15 mouse cellular contexts compared by ENCODE assay signal in the genomic region with DNA sequence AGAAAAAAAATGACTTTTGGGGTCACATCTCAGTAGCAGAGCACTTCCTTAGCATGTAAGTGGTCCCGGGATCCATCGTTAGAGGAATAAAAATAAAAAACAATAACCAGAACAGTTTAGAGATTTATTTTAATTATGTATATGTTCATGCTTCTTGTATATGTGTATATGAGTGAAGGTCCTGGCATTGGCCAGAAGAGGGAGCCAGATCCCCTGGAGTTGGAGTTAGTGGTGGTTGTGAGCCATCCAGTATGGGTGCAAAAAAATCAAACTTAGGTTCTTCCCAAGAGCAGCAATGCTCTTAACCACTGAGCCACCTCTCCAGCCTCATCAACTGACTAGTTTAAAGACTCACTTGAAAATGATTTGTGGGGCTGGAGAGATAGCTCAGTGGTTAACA. TPM values are rescaled to one million over a fixed set of nuclear protein-coding genes. Genes with fewer than 3 reads are reported as not detected.
DNase-seq lines count a peak whose midpoint lies in the region; ATAC-seq and TF ChIP-seq lines count a peak whose summit lies in the region.
"Had no signal": no experiment of that assay in that cellular context is flagged by ENCODE, and none has a peak within 500 bp of the region (broad histone marks: within the 10 kb centered on the region; RNA-seq: fewer than 3 reads in every experiment).

No protein-coding gene starts in this region.

- H3K9ac ChIP-seq in kidney, embryonic 14.5 days (ENCODE audit: low read depth, low read length): no peak overlapping the region
- no peak overlapping the region for H3K9ac ChIP-seq in ES-Bruce4 (ENCODE audit: low read depth, poor library complexity, severe bottlenecking)
- H3K9ac ChIP-seq in forebrain, embryonic 16.5 days (replicated peaks; ENCODE audit: low read depth, low read length): no peak overlapping the region
- H3K9ac ChIP-seq: liver, embryonic 15.5 days; neural tube, embryonic 13.5 days had no signal

- H3K36me3 ChIP-seq in kidney, embryonic 14.5 days (ENCODE audit: control insufficient read depth, insufficient read depth, low read length): no peaks in the 10 kb centered on the region
- no peaks in the 10 kb centered on the region for H3K36me3 ChIP-seq in ES-Bruce4 (ENCODE audit: control insufficient read depth, insufficient read depth, low read length, poor library complexity, severe bottlenecking)
- no peaks in the 10 kb centered on the region for H3K36me3 ChIP-seq in thymus, adult 2 months (ENCODE audit: control insufficient read depth, insufficient read depth, low read length)
- H3K36me3 ChIP-seq in forebrain, embryonic 16.5 days (ENCODE audit: control insufficient read depth, insufficient read depth): no peaks in the 10 kb centered on the region
- H3K36me3 ChIP-seq: liver, embryonic 15.5 days; midbrain, embryonic 10.5 days; neural tube, embryonic 13.5 days had no signal

- peak; percentile 75 for TF ChIP-seq CTCF in ES-Bruce4 (IDR thresholded peaks at IDR 0.05; ENCODE audit: low read depth, low read length)
- no peak for TF ChIP-seq CTCF in thymus, adult 2 months (IDR thresholded peaks at IDR 0.05; ENCODE audit: borderline replicate concordance, control insufficient read depth, extremely low read depth, insufficient read depth, low read length, poor library complexity)

- no peak overlapping the region for H3K4me2 ChIP-seq in kidney, embryonic 14.5 days (replicated peaks; ENCODE audit: low read depth, low read length)
- no peak overlapping the region for H3K4me2 ChIP-seq in forebrain, embryonic 16.5 days (ENCODE audit: low read length)
- H3K4me2 ChIP-seq: heart, embryonic 11.5 days; liver, embryonic 15.5 days; neural tube, embryonic 13.5 days had no signal

- no peak overlapping the region for H3K27ac ChIP-seq in kidney, embryonic 14.5 days (ENCODE audit: low read depth, low read length)
- H3K27ac ChIP-seq in ES-Bruce4 (ENCODE audit: insufficient read depth, low read length): no peak overlapping the region
- H3K27ac ChIP-seq in thymus, adult 2 months (ENCODE audit: control insufficient read depth, insufficient read depth, low read length): no peak overlapping the region
- no peak overlapping the region for H3K27ac ChIP-seq in forebrain, embryonic 16.5 days (ENCODE audit: low read length)
- H3K27ac ChIP-seq: liver, embryonic 15.5 days; midbrain, embryonic 10.5 days; neural tube, embryonic 13.5 days had no signal

- H3K4me1 ChIP-seq in kidney, embryonic 14.5 days (ENCODE audit: control insufficient read depth, insufficient read depth, low read length): no peaks in the 10 kb centered on the region
- H3K4me1 ChIP-seq in ES-Bruce4 (ENCODE audit: control insufficient read depth, insufficient read depth, low read length): peaks cover 2% of the 10 kb centered on the region
- no peaks in the 10 kb centered on the region for H3K4me1 ChIP-seq in thymus, adult 2 months (replicated peaks; ENCODE audit: control insufficient read depth, insufficient read depth, low read length)
- no peaks in the 10 kb centered on the region for H3K4me1 ChIP-seq in forebrain, embryonic 16.5 days (replicated peaks; ENCODE audit: control insufficient read depth, insufficient read depth, low read length)
- H3K4me1 ChIP-seq: liver, embryonic 15.5 days; midbrain, embryonic 10.5 days; neural tube, embryonic 13.5 days had no signal

- no peak overlapping the region for H3K4me3 ChIP-seq in kidney, embryonic 14.5 days (ENCODE audit: low read length)
- H3K4me3 ChIP-seq in ES-Bruce4 (ENCODE audit: low read depth, low read length): no peak overlapping the region
- no peak overlapping the region for H3K4me3 ChIP-seq in thymus, adult 2 months (ENCODE audit: control insufficient read depth, insufficient read depth, low read length)
- no peak overlapping the region for H3K4me3 ChIP-seq in forebrain, embryonic 16.5 days (replicated peaks; ENCODE audit: low read length)
- H3K4me3 ChIP-seq: liver, embryonic 15.5 days; midbrain, embryonic 10.5 days; neural tube, embryonic 13.5 days had no signal

- ATAC-seq in kidney, embryonic 14.5 days (ENCODE audit: low FRiP score, low TSS enrichment): no peak
- ATAC-seq in forebrain, embryonic 16.5 days: no peak
- ATAC-seq: activated CD4-positive, CD25-positive, alpha-beta regulatory T cell, adult 4 months had no signal

- H3K9me3 ChIP-seq in kidney, embryonic 14.5 days (ENCODE audit: control insufficient read depth, low read length): no peaks in the 10 kb centered on the region
- no peaks in the 10 kb centered on the region for H3K9me3 ChIP-seq in ES-Bruce4 (replicated peaks; ENCODE audit: control insufficient read depth, insufficient read depth, low read length, poor library complexity, severe bottlenecking)
- H3K9me3 ChIP-seq in forebrain, embryonic 16.5 days (ENCODE audit: control insufficient read depth, low read length): no peaks in the 10 kb centered on the region
- H3K9me3 ChIP-seq: liver, embryonic 15.5 days; neural tube, embryonic 13.5 days had no signal

- 86% methylated on average over 2 of the region's 2 CpGs for WGBS in kidney, embryonic 14.5 days
- WGBS in thymus, adult 2 months: 96% methylated on average over 2 of the region's 2 CpGs
- 95% methylated on average over 2 of the region's 2 CpGs for WGBS in forebrain, embryonic 16.5 days

- DNase-seq in adrenal gland, postnatal 14 days: peak; percentile 44
- no peak for DNase-seq in adrenal gland, postnatal 25 days
- peak; percentile 21 to 57 for DNase-seq in kidney, postnatal 36 days
- DNase-seq in lung, postnatal 10 days: peak; percentile 24
- DNase-seq in thymus, adult 2 months: no peak
- DNase-seq: retina, postnatal 1 day; thymus, adult 18-20 months had no signal

- H3K27me3 ChIP-seq in kidney, embryonic 14.5 days (ENCODE audit: control insufficient read depth, insufficient read depth, low read length): no peaks in the 10 kb centered on the region
- no peaks in the 10 kb centered on the region for H3K27me3 ChIP-seq in ES-Bruce4 (ENCODE audit: control insufficient read depth, insufficient read depth, low read length, poor library complexity, severe bottlenecking)
- H3K27me3 ChIP-seq in thymus, adult 2 months (ENCODE audit: control insufficient read depth, insufficient read depth, low read length): no peaks in the 10 kb centered on the region
- no peaks in the 10 kb centered on the region for H3K27me3 ChIP-seq in forebrain, embryonic 16.5 days (replicated peaks; ENCODE audit: control insufficient read depth, insufficient read depth, low read length)
- H3K27me3 ChIP-seq: liver, embryonic 15.5 days; neural tube, embryonic 13.5 days had no signal

- no peak for TF ChIP-seq POLR2A in ES-Bruce4 (IDR thresholded peaks at IDR 0.05; ENCODE audit: insufficient read depth, low read length)
- no peak for TF ChIP-seq POLR2A in thymus, adult 2 months (IDR thresholded peaks at IDR 0.05; ENCODE audit: control insufficient read depth, extremely low read depth, insufficient read depth, low read length, poor library complexity)

- no peak for TF ChIP-seq EP300 in ES-Bruce4 (IDR thresholded peaks at IDR 0.05; ENCODE audit: insufficient read depth, low read depth, low read length)

RNA-seq across cellular contexts. Expression of a gene that starts 40.3 kb away (rescaled TPM):
- 14.5 and 20.5 TPM in 2 replicates for total RNA-seq in adrenal gland, postnatal 14 days (2021)
- total RNA-seq in adrenal gland, postnatal 25 days (2021): 9.4 and 9.7 TPM in 2 replicates
- polyA plus RNA-seq in kidney, embryonic 14.5 days (2014; fragmentation: Nextera tagmentation; extraction: Ambion mirVana): 15.7 and 28.7 TPM in 2 replicates
- polyA plus RNA-seq in ES-Bruce4 (2011; ENCODE audit: insufficient read depth, insufficient read length, low read depth, missing spikeins): 23.9 and 33.7 TPM in 2 replicates
- polyA plus RNA-seq in thymus, adult 2 months (2012; rRNA removed): 11.9 and 14.2 TPM in 2 replicates
- polyA plus RNA-seq in forebrain, embryonic 16.5 days (2015; fragmentation: Nextera tagmentation; extraction: Ambion mirVana): 25.2 and 28.1 TPM in 2 replicates
- polyA plus RNA-seq: activated CD4-positive, CD25-positive, alpha-beta regulatory T cell, adult 4 months had no signal

Comparison
In these comparisons a context has a peak if more than half of its experiments do, and no peak if none do; other contexts are left out.
1. DNase-seq: peak in adrenal gland, postnatal 14 days (single experiment), kidney, postnatal 36 days (2 of 2) and lung, postnatal 10 days (single experiment); none in adrenal gland, postnatal 25 days (single experiment) and thymus, adult 2 months (single experiment).